Comparison of ENCODE assay signal across 8 mouse cellular contexts in genomic region chr13:53201628-53202438, GRCm38 (mm10).
DNase-seq lines count a peak whose midpoint lies in the region; ATAC-seq and TF ChIP-seq lines count a peak whose summit lies in the region.

No protein-coding gene starts in this region.

- peak; percentile 57 to 75 for DNase-seq in adrenal gland, adult (ENCODE audit: inconsistent age in 2 of 2, low spot score in 1 of 2)
- no peak for DNase-seq in adrenal gland, postnatal 4 days (ENCODE audit: low spot score in 2 of 2)
- DNase-seq in embryonic facial prominence, embryonic 10.5 days (ENCODE audit: low spot score), result peak; percentile 63
- DNase-seq in heart, adult 2 months, result peak; percentile 44 to 50
- peak; percentile 53 for DNase-seq in lung, postnatal 14 days
- DNase-seq in urinary bladder, adult 2 months (ENCODE audit: low spot score), result peak; percentile 36
- DNase-seq in layer of hippocampus, adult 18-20 months (ENCODE audit: low spot score in 2 of 2), result no peak

- H3K27ac ChIP-seq in embryonic facial prominence, embryonic 10.5 days (replicated peaks), result peak overlapping the region; percentile 77
- H3K27ac ChIP-seq in heart, adult 2 months, result no peak overlapping the region; the same call in 1 of the 2 replicates
- H3K27ac ChIP-seq in intestine, embryonic 16.5 days (ENCODE audit: low read length), result peak overlapping the region; percentile 91

- H3K79me2 ChIP-seq in heart, adult 2 months (replicated peaks; ENCODE audit: control insufficient read depth, insufficient read depth, low read length), result no peaks in the 10 kb centered on the region

- H3K36me3 ChIP-seq in embryonic facial prominence, embryonic 10.5 days (replicated peaks), result 0 out of 2 replicates have a peak, but pooled peaks cover 3% of the 10 kb centered on the region
- H3K36me3 ChIP-seq in heart, adult 2 months (ENCODE audit: control insufficient read depth, insufficient read depth, low read length), result no peaks in the 10 kb centered on the region
- H3K36me3 ChIP-seq in intestine, embryonic 16.5 days (ENCODE audit: control insufficient read depth, insufficient read depth, low read length), result no peaks in the 10 kb centered on the region

- no peak overlapping the region for H3K9ac ChIP-seq in heart, adult 2 months (ENCODE audit: low read depth, low read length)
- H3K9ac ChIP-seq in intestine, embryonic 16.5 days (ENCODE audit: low read depth, low read length), result peak overlapping the region; percentile 60

- no peak for TF ChIP-seq POLR2A in heart, adult 2 months (IDR thresholded peaks at IDR 0.05; ENCODE audit: insufficient read depth, low read depth, low read length)

- intact Hi-C loops in heart, adult 2 months (cut with DNase I), result no loop called here

- no peaks in the 10 kb centered on the region for H3K27me3 ChIP-seq in embryonic facial prominence, embryonic 10.5 days (replicated peaks; ENCODE audit: low read depth, poor library complexity, severe bottlenecking)
- no peaks in the 10 kb centered on the region for H3K27me3 ChIP-seq in heart, adult 2 months (ENCODE audit: control insufficient read depth, insufficient read depth, low read length)
- no peaks in the 10 kb centered on the region for H3K27me3 ChIP-seq in intestine, embryonic 16.5 days (replicated peaks; ENCODE audit: control insufficient read depth, insufficient read depth, low read length)

- H3K4me2 ChIP-seq in intestine, embryonic 16.5 days (ENCODE audit: low read depth, low read length), result peak overlapping the region; percentile 46

- no peak for TF ChIP-seq EP300 in heart, adult 2 months (IDR thresholded peaks at IDR 0.05; ENCODE audit: insufficient read depth, low read depth, low read length)

- peak; percentile 49 for ATAC-seq in intestine, embryonic 16.5 days

- H3K4me1 ChIP-seq in embryonic facial prominence, embryonic 10.5 days, result peaks cover 85% of the 10 kb centered on the region
- H3K4me1 ChIP-seq in heart, adult 2 months (ENCODE audit: control insufficient read depth, insufficient read depth, low read length), result no peaks in the 10 kb centered on the region
- H3K4me1 ChIP-seq in intestine, embryonic 16.5 days (ENCODE audit: control insufficient read depth, insufficient read depth, low read length), result peaks cover 79% of the 10 kb centered on the region

- 9% methylated on average over 18 of the region's 18 CpGs for WGBS in embryonic facial prominence, embryonic 10.5 days
- 29% methylated on average over 18 of the region's 18 CpGs for WGBS in heart, adult 2 months
- WGBS in intestine, embryonic 16.5 days, result 13% methylated on average over 18 of the region's 18 CpGs

- no peak for TF ChIP-seq CTCF in heart, adult 2 months (IDR thresholded peaks at IDR 0.05)

- H3K4me3 ChIP-seq in embryonic facial prominence, embryonic 10.5 days, result peak overlapping the region; percentile 13; the same call in 1 of the 2 replicates
- no peak overlapping the region for H3K4me3 ChIP-seq in heart, adult 2 months
- peak overlapping the region; percentile 3; the same call in 1 of the 2 replicates for H3K4me3 ChIP-seq in intestine, embryonic 16.5 days (ENCODE audit: low read length)

- no peaks in the 10 kb centered on the region for H3K9me3 ChIP-seq in embryonic facial prominence, embryonic 10.5 days
- H3K9me3 ChIP-seq in intestine, embryonic 16.5 days (ENCODE audit: control insufficient read depth, low read length), result no peaks in the 10 kb centered on the region

Comparison
In these comparisons a context has a peak if more than half of its experiments do, and no peak if none do; other contexts are left out.
1. DNase-seq: peak in adrenal gland, adult (2 of 2), embryonic facial prominence, embryonic 10.5 days (single experiment), heart, adult 2 months (2 of 2), lung, postnatal 14 days (single experiment) and urinary bladder, adult 2 months (single experiment); none in adrenal gland, postnatal 4 days (0 of 2) and layer of hippocampus, adult 18-20 months (0 of 2).